Mouse (Mus musculus) ES-Bruce4 (cell line): ENCODE data around the gene Wdr45.

Experiments
- CTCF ChIP-seq: IDR thresholded peaks from one replicate; pipeline ENCODE4 v1.8.1; 2011; ENCODE audit warnings: low read depth, low read length
- EP300 ChIP-seq: IDR thresholded peaks from 2 replicates; pipeline ENCODE4 v1.6.1; 2011; ENCODE audit warnings: low read depth, low read length; ENCODE audit not compliant: insufficient read depth
- POLR2A ChIP-seq: IDR thresholded peaks from one replicate; pipeline ENCODE4 v1.8.1; 2011; ENCODE audit warnings: low read length; ENCODE audit not compliant: insufficient read depth

DNA sequence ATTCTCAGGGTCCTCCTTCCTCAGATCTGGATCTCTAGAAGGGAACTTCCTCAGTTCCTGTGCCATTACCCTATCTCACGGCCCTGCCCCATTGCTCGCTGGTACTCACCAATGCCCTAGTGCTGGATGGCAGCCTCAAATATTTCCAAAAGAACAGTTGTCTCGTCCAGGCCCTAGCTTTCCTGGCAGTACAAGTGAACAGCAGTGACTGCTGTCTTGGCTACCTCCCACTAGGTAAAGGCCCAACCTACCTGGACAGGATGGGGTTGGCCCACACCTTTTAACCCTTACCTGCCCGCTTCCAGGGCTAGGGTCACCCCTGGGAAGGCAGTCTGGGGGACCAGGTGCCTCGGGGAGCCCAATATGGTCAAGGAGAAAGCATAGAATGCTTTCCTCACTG lies 27.0 kb downstream of the Wdr45 start:
- TF ChIP-seq CTCF (no peak), POLR2A (no peak), EP300 (no peak)
